Mouse (Mus musculus): ENCODE results near the gene Ppm1k. TPM values are rescaled to one million over a fixed set of nuclear protein-coding genes. Genes with fewer than 3 reads are reported as not detected.

Ppm1k gene
- 32.3 to 44.4 TPM (median 39.4 TPM) in 4 replicates for total RNA-seq (2023; ENCODE audit: inconsistent age)

GRCm38 (mm10) chr6:57535386-57535936 lies at the start of gene Ppm1k:
Gene Ppm1k, minus strand, starts transcription at chr6:57535468.

GRCm38 (mm10) chr6:57580881-57581548 lies 45.7 kb upstream of the Ppm1k start, which contains the start of gene Herc6:
Gene Herc6, plus strand, starts transcription at chr6:57581000.

Other genes starting within 250 kb of the Ppm1k start
- gene Vmn1r16, start 206.0 kb downstream of the Ppm1k start, total RNA-seq (2023; ENCODE audit: inconsistent age), result not detected in 4 replicates
- not detected in 4 replicates for gene Vmn1r17, start 171.7 kb downstream of the Ppm1k start, total RNA-seq (2023; ENCODE audit: inconsistent age)
- not detected in 4 replicates for gene Vmn1r18, start 139.7 kb downstream of the Ppm1k start, total RNA-seq (2023; ENCODE audit: inconsistent age)
- gene Vmn1r19, start 131.7 kb downstream of the Ppm1k start, total RNA-seq (2023; ENCODE audit: inconsistent age), result not detected in 4 replicates
- gene Vmn1r20, start 106.5 kb downstream of the Ppm1k start, total RNA-seq (2023; ENCODE audit: inconsistent age), result not detected in 4 replicates
- gene Herc6, start 45.5 kb upstream of the Ppm1k start, total RNA-seq (2023; ENCODE audit: inconsistent age), result 23.1 to 34.6 TPM (median 26.2 TPM) in 4 replicates
- 3.9 to 5.3 TPM (median 4.6 TPM) in 4 replicates for gene Pyurf, start 156.6 kb upstream of the Ppm1k start, total RNA-seq (2023; ENCODE audit: inconsistent age)
- 9.0 to 10.9 TPM (median 9.9 TPM) in 4 replicates for gene Lancl2, start 167.1 kb upstream of the Ppm1k start, total RNA-seq (2023; ENCODE audit: inconsistent age)